Mouse (Mus musculus): ENCODE data around the gene Rrbp1.

Rrbp1 gene

DNA sequence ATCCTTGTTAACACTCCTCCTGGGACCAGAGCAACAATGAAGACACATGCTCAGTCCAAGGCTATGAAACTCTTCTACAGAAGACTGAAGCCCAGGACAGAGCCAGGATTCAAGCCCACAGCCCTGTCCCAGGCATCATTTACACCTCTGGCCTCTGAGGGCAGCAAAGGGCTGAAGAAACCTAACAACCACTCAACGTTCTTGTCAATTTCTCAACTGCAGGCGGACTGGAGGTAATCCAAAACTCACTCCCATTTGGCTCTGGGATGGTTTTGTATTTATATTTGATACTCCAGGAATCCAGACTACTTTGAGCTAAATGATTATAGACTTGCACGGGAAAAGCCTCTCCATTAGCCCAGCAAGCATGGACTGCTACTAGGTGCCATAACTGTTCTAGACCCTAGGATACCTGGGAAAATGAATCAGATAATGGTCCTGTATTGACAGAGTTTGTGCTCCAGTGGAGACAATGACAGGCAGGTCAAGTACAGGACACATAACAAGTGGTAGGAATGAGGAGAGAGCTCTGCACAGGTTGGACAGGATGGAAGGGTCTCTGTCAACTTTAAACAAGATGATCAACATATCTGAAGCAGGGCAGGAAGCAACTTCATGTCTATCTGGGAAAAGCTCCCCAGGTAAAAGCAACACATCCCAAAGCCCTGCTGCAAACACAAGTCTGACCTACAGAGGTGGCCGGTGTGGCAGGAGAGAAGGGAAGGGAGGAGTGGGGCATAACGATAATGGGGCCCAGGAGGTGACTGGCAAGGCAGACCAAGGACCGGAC lies 5.7 kb downstream of the Rrbp1 start:
- no peak for DNase-seq (ENCODE audit: low spot score)

GRCm38 (mm10) chr2:144003544-144003943 lies 7.5 kb downstream of the Rrbp1 start:
- no peak for DNase-seq (ENCODE audit: low spot score)

GRCm38 (mm10) chr2:144002229-144002984 lies 8.7 kb downstream of the Rrbp1 start:
- no peak for DNase-seq (ENCODE audit: low spot score)

GRCm38 (mm10) chr2:143992977-143993376 lies 18.1 kb downstream of the Rrbp1 start:
- DNase-seq (ENCODE audit: low spot score) = no peak

DNA sequence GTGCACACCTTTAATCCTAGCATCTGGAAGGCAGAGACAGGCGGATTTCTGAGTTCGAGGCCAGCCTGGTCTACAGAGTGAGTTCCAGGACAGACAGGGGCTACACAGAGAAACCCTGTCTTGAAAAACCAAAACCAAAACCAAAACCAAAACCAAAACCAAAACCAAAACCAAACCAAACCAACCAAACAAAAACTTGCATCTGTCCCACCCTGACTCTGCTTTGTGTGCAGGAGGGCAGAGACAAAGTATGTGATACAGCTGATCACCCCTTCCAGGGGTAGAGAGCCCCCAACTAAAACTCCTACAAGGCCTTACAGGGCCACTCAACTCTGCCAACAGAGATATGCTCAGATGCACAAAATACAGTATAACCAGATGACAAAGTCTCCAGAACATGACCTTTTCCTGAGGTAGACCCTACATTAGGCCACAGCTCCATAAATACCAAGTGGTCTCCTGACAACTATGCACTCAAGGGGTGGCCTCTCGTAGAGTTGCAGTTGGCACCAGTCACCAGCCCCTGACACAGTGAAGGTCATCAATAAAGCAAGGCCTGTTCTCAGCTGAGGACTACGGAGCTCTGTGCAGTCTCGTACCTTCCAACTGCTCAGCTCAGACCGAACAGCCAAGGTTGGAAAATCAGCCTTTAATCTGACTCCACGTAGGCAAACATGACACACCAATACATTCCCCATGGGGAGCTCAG lies 18.9 kb downstream of the Rrbp1 start:
- no peak for DNase-seq (ENCODE audit: low spot score)

DNA sequence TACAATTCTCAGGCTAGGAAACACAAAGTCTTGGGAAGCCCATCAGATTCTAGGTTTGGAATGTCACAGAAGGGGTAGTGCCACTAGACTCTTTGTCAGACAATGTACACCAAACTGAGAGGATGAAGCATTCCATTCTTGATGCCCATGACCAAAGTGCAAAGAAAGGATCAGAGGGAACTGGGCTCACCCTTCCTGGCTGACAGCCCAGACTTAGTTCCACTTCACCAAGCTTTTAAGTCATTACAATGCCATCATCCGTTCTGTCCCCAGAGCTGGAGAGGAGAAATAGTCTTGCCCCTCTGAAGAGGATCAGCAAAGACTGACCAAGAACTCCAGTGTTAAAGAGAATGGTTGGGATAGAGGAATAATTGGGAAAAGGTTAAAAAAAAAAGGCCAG lies 20.1 kb downstream of the Rrbp1 start:
- DNase-seq (ENCODE audit: low spot score) = no peak

- DNase-seq (ENCODE audit: low spot score) = no peak
Measured at GRCm38 (mm10) chr2:143988016-143988415, 23.0 kb downstream of the Rrbp1 start.

DNA sequence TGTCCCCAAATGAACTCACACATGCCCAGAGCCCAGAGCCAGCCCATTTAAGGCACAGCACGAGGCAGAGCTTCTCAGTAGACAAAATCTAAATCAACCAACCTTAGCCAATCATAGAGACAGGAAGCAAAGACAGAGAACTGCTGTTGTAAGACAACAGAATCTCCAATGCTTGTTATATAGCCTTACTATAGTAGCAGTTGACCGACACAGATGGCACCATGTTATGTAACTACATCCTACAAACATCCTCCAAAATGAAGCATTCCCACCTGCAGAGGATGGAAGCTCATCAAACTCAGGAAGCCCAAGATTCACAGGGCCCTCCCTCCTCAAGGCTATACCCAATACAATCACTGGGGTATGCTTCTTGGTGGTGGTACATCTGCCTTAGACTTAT lies 23.6 kb downstream of the Rrbp1 start:
- DNase-seq (ENCODE audit: low spot score) = no peak

DNA sequence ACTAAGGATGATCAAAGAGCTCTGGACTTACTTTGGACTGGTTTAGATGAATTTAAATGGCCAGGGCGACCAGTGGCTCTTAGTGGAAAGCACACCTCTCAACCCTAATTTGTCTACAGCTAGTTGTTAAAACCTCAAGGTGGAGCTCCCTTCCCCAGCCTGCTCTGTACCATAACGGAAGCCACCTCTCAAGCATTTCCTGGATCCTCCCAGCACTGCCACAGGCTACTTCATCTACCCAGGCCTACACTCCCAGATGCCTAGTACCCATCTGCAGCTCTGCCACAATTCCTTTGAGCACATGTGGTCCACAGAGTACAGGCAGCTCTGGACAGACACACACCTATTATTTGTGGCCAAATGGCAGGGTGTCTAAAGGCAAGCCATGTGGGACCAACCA lies 27.6 kb downstream of the Rrbp1 start:
- DNase-seq (ENCODE audit: low spot score) = no peak

DNA sequence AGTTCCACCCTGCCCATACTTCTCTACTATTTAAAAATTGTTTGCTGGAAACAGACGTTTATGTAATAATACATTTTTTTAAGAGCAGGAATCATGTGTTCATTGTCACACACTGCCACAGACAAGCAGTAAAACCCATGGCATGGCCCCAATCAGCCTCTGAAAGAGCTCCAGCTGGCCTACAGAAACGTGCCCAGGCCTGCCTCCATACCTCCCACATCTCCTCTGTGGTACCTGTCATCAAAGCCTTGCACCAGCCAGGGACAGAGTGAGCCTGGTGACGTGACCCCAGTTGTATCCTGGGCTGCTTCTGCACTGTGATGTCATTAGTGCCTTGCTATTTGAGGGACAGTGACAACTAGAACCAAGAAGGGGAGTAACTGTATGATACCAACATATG lies 28.2 kb downstream of the Rrbp1 start:
- DNase-seq (ENCODE audit: low spot score) = no peak

GRCm38 (mm10) chr2:143982152-143982551 lies 28.9 kb downstream of the Rrbp1 start:
- DNase-seq (ENCODE audit: low spot score) = no peak

- no peak for DNase-seq (ENCODE audit: low spot score)
Measured at GRCm38 (mm10) chr2:143980781-143981398, 30.2 kb downstream of the Rrbp1 start.

GRCm38 (mm10) chr2:143978444-143979147 lies 32.5 kb downstream of the Rrbp1 start:
- DNase-seq (ENCODE audit: low spot score) = no peak

DNA sequence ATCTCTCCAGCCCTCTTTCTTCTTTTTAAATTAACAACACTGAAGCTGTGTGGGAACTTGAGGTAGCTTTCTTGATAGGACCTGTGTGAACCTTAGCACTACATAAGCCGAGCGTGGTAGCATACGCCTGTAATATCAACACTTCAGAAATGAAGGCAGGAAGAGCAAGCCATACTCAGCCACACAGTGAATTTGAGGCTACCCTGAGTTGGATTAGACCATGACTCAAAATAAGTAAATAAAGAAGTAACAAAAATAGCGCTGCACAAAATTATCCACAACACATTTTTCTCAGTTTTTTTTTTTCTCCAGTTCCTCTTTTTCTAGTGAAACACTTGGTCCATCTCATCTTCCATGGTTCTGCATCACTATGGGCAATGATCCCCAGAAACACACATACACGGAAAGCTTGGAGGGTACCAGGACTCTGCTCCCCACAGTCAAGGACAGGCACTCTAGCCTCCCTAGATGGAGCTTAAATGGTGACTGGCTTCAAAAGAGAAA lies 35.9 kb downstream of the Rrbp1 start:
- no peak for DNase-seq (ENCODE audit: low spot score)

DNA sequence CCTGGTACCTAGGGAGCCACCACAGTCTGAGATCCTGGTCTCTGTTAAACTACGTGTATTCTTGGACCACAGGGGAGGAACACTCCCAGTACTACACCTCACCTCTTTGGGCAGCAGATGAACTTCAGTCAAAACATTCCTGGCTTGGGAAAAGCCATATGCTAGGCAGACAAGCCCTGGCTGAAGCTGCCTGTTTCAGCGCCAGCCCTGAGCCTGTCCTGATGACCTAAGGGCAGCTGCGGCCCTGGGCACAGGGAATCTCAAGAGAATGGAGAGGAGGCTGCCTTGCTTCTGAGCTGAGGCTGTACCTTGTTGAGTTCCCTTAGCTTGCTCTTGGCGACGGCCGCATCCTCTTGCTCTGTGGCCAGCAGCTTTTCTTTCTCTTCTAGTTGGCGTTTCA lies 37.9 kb downstream of the Rrbp1 start:
- DNase-seq (ENCODE audit: low spot score) = no peak

DNA sequence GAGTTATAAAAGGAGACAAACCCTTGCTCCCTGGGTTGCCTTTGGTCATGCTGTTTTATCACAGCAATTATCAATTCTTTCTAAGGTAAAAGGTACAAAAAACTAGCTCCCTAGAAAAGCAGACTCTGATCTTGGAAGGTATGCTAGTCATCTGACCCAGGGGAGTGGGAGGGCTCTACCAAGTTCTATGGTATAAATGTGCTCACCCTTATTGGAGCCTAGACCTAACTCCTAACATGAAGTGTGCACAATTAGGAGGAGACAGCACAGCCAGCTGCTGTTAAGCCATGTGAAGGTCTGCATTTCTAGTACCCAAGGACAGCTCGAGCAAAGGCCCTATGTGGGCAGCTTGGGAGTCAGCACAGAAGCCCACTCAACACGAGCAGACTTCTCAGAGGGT lies 39.2 kb downstream of the Rrbp1 start:
- no peak for DNase-seq (ENCODE audit: low spot score)

DNA sequence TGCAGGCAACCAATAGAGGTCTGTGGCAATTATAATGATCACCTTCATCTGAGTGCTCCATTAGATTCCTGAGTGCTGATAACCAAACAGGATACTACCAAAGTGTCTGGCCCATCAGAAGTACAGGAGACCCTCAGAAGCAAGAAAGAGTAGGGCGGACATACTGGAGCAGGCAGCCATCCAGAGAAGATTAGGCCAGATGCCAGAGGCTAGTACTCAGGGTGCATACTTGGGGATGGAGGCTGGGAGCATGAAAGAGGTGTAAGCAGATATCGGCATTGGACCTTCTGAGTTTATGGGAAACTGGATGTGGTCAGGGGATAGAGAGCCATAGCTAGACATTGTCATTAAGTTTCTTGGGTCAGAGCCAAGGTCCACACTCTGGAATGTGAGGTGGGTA lies 40.2 kb downstream of the Rrbp1 start:
- no peak for DNase-seq (ENCODE audit: low spot score)

DNA sequence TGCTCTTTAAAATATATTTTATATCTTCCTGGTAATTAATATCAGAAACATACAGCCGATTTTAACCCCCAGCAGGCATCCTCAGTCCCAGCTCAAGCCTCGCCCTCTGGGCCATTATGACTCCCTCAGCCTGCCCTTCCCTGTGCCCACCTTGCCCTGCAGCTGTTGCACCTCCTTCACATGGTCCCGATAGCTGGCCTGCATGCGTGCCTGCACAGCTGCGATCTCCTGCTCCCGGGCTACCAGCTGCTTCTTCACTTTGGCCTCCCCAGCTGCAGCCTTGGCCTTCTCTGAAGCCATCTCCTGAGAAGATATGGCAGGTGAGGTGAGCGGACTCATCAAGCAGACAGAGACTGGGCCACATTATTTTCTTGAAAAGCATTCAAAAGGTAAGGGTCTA lies 41.8 kb downstream of the Rrbp1 start:
- DNase-seq (ENCODE audit: low spot score) = no peak

DNA sequence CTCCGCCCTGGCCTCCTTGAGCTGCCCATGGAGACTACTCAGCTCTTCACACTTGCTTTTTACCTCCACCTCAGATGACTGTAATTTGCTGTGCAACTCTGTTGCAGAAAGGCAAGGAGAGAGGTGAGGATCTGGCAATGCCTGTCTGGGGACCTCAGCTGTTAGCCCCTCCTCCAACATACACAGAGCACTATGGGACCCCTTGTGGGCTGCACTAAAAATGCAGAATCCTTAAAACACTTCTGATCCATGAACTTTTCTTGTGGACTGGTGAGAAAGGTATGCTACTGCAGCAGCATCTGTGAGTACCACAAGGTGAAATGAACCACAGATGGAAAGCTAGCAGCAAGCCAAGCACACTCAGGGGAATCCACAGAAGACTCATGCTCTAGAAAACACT lies 47.7 kb downstream of the Rrbp1 start:
- no peak for DNase-seq (ENCODE audit: low spot score)

DNA sequence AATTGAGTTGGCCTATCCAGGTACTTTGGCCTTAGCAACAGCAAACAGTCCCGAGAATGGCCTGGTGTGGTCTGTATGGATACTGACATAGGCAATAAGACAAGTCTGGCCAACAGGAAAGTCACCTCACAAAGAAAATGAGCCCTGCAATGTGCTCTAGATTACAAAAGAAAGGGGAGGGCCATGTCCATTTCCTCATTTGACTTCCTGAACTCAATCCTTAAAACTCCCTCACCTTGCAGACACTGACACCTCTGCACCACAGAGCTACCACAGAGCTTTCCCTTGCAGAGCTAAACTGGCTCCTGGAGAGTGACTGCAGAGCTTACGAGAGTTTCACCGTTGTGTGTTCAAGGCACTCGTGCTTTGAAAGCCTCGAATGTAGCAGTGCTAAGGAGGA lies 48.9 kb downstream of the Rrbp1 start:
- DNase-seq (ENCODE audit: low spot score) = no peak

DNA sequence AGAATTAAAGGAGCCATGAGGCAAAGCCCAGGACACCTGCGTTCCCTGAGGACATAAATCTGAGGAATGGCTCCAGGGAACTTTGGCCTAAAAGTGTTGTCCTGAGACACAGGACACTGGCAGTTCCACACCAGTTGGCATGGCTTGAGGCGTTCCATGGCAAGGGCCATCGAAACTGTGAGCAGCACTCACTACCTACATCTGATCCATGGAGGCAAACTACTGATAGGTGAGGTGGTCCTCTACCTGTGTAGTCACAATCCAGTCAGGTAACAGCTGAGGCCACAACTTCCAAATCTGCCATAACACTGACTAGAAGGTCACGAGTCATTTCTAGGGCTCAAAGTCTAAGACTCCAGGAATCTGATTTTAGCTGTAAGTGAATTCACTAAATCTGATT lies 55.3 kb downstream of the Rrbp1 start:
- DNase-seq (ENCODE audit: low spot score) = no peak

- DNase-seq (ENCODE audit: low spot score) = no peak
Measured at GRCm38 (mm10) chr2:143955004-143955403, 56.1 kb downstream of the Rrbp1 start.
